Mouse (Mus musculus): ENCODE measurements around the gene Mdh2.

Gene Mdh2

DNA sequence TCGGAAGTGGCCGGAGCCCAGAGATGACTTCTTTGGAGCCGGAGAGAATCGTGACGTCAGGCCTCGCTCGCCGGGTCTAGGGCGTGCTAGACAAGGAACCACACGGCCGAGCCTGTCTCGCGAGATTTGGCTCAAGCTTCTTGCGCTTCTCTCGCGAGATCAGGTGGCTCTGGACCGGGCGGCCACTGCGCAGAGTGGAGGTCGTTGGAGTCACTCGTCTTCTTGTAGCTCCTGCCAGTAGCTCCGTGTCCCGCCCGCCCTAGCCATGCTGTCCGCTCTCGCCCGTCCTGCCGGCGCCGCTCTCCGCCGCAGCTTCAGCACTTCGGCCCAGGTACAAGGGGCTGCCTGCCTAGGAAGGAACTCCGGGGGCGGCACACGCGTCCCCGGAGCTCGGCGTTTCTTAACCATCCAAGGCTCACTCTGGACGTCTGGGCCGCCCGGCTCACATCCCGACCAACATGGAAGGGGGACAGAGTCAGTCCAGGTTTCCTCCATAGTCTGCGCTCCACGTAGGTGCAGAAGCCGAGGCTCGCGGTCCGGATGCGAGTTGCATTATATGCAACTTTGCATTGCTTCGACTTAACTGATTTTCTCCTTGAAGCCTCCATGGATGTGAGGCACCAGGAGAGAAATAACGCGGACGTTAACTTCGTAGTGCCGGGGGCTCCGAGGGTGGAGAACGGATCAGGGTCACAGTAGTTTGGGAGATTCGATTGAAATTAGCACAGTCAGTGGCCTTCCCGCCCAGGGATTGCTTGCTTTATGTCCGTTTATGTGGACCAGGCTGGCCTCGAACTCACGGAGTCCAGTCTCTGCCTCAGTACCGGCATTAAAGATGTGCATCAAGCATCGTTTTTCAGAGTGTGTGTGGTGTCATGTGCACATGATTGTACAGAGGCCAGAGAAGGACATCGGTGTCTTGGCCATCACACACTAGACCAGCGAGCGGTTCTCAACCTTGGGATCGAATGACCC is at the start of gene Mdh2:
Gene Mdh2 (plus strand): TSS at position 10 of the 975 bp plus-strand sequence.
- peak; percentile 99 to 100 for DNase-seq

- no peak for DNase-seq
These were observed 48.9 kb upstream of the Mdh2 start for GRCm38 (mm10) chr5:135729351-135729750.

DNA sequence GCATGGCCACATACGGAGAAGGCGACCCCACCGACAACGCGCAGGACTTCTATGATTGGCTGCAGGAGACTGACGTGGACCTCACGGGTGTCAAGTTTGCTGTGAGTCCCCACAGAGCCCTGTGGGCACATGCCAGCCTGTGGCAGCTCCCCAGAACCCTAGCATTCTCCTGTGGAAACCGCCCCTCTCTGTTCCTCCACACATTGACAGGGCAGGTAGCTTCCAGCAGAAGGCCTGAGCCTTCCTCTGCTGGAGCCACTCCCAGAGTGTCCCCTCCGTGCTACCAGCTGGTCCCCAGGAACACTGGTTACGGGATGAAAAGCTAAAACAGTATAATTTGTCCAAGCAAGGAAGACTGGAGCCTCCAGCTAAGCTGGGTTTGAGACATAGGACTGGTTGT is 48.0 kb upstream of the Mdh2 start:
- DNase-seq = no peak

- no peak for DNase-seq
These were observed 47.4 kb upstream of the Mdh2 start for GRCm38 (mm10) chr5:135730916-135731315.

DNA sequence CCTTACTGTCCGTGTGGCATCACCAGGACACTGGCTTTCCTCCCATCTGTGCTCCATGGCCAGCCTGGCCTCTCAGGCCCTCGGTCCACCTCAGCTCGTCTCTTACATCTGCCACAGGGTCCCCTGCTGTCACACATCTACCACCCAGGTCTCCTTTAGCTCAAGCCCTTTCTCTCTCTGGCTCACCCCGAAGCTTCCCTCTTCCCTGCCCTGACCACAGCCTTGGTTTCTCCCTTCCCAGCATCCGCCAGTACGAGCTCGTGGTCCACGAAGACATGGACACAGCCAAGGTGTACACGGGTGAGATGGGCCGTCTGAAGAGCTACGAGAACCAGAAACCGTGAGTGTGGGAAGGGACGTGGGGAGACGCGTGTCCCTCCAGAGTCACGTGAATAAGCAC is 47.0 kb upstream of the Mdh2 start:
- no peak for DNase-seq

DNA sequence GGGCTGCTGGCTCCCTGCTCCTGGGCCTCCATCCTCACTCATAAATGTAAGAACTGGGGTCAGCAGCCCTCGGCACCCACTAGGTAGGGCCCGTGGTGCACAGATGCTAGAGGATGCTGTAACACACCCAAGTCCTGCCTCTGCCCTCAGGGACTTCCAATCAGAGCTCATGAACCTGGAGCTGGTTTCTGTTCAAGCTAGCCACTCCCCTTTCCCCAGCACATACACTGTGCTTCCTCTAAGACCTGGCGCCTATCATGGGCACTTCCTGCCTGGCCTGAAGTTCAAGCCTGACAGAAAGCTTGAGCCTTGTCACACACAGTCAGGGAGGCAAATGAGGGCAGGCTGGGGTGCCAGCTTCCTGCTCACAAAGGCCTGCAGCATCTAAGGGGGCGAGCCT is 45.2 kb upstream of the Mdh2 start:
- no peak for DNase-seq

DNA sequence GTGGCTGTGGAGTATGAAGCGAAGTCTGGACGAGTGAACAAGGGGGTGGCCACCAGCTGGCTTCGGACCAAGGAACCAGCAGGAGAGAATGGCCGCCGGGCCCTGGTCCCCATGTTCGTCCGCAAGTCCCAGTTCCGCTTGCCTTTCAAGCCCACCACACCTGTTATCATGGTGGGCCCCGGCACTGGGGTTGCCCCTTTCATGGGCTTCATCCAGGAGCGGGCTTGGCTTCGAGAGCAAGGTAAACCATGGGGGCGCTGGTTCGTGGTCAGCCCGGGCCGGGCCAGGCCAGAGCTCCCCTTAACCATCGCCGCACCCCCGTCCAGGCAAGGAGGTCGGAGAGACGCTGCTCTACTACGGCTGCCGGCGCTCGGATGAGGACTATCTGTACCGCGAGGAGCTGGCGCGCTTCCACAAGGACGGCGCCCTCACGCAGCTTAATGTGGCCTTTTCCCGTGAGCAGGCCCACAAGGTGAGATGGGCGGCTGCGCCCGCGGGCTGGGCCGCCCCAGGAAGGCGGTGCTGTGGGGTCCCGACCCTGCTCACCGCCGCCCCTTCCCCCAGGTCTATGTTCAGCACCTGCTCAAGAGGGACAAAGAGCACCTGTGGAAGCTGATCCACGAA is 44.1 kb upstream of the Mdh2 start:
- no peak for DNase-seq

DNA sequence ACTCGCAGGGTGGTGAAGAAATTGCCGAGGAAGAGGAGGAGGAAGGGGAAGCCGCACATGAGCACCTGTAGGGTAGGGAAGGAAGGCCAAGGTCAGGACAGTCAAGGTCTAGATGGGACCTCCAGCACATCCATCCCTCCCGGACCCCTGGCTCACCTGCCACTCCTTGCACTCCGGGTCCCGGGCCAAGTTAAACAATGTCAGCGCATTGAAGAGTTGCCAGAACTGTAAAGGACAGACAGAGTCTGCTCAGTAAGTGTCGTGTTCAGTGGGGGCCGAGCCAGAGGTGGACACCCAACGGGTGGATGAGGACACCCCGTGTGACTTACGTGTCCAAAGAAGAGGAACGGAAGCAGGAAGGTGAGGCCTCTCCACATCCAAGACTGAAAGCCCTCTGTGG is 42.5 kb upstream of the Mdh2 start:
- DNase-seq = no peak

DNA sequence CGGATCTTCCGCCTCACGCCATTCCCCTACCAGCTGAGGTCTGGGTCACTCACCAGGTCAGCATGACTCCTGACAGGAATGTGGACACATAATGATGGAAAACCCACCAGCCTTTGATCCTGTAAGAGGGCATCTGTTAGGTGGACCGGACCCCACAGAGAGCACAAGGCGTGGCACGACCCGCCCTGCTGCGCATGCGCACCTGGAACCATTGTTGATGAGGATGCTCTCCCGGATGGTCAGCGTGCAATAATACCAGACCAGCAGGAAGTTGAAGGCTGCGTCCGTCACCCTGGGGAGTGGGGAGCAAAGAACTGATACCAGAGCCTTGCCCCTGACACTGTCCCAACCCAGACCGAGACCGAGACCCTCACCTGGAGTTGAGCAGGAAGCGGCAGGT is 41.7 kb upstream of the Mdh2 start:
- DNase-seq = no peak

DNA sequence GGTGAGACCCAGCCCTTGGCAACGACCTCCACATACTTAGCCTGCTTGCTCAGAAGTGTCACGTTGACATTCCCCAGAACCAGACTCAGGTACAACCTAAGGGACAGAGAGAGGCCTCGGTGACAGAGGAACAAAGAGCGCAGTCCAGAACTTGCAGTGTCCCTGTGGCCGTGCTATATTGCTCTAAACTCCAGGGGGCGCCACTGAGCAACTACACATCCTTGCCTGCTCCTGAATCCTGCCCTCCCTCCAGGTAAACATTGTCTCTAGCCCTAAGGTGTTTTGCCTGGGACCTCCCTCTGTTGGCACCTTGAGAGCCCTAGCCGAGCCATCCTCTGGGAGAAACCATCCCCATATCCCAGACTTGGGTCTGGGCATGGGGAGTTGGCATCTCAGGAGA is 41.1 kb upstream of the Mdh2 start:
- DNase-seq = no peak

GRCm38 (mm10) chr5:135738266-135738665 is 40.0 kb upstream of the Mdh2 start:
- DNase-seq = no peak

DNA sequence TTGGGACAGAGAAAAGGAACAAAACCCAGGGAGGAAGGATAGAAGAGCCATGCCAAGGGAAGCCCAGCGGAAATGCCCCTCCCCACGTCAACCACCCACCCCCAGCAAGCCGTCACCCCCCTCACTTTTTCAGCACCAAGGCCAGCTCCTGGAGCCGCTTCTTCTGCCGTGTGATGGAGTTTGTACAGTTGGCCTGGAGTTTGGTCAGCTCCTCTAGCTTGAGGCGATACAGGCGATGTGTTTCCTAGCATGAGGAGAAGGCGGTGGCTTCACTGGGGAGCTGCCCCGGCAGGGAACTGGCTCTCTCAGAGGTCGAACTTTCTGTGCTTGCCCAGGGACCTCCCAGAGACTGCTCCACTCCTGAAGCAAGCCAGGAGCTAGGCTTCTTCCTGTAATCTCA is 36.1 kb upstream of the Mdh2 start:
- no peak for DNase-seq

- DNase-seq = no peak
These were observed 35.1 kb upstream of the Mdh2 start for GRCm38 (mm10) chr5:135742941-135743740.

DNA sequence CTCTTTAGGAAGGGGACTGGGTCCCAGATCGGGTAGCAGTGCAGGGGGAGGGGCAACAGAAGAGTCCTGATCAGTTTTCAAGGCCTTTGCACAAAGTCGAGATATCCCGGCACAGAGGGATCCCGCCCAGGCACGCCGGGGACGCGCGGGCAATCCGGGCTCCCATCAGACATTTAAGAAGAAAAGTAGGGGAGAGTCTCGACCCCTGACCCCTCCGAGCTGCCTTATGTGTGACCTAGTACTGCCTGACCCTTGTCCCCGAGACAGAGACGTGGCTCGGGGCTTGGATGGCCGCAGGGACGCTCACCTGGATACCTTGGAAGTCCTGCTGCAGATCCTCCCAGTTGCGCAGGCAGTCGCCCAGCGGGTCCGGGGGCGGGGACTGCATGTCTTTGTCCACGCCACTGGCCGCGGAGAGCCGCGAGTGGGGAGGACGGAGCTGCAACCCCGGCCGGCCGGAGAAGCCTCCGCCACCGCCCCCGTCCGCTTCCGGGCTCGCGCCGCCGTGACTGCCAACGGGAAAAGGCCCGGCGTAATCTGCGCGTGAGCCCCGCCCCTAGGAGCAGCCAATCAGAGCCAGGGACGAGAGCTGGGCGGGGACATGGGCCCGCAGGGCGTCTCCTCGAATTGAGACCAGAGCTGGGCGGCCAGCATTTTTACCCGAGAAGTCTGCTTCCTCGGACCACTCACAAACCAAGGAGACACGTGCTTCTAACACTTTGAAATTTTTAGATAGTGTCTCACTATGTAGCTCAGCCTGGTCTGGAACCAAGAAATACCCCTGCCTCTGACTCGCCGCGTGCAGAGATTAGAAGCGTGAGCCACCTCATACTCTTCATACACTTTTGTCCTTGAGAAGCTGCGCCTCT is 34.3 kb upstream of the Mdh2 start, which contains the start of gene Tmem120a:
Gene Tmem120a (minus strand): TSS at position 708 of the 869 bp plus-strand sequence.
- peak; percentile 90 to 92 for DNase-seq

DNA sequence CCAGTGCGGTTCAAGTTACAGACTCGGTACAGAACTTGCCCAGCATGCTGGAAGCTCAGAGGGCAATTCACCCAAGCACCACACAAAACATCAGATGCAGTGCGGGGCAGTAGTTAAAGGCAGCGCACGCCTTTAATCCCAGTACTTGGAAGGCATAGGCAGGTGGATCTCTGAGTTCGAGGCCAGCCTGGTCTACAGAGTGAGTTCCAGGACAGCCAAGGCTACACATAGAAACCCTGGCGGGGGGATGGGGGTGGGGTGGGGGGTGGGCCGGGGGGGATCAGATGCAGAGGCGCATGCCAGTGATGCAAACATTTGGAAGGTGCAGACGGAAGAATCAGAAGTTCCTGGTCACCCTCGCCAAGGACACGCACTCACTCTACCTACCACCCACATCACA is 33.5 kb upstream of the Mdh2 start:
- no peak for DNase-seq

DNA sequence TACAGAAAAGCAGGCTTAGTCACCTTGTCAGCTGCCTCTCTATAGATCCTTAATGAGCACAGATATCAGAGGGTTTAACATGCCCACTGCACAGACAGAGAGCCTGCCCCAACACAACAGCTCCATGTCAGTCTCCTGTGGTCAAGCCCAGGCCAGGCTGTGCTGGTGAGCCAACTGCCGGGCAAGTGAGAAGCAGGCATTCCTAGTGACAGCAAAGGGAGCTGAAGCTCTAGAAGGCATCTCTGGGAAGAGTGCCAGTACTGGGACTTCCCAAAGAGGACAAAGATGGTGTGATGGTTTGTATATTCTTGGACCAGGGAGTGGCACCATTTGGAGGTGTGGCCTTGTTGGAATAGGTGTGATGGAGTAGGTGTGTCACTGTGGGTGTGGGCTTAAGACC is 27.2 kb upstream of the Mdh2 start:
- DNase-seq = no peak

GRCm38 (mm10) chr5:135751595-135751994 is 26.7 kb upstream of the Mdh2 start:
- DNase-seq = no peak

GRCm38 (mm10) chr5:135761881-135762280 is 16.4 kb upstream of the Mdh2 start:
- no peak for DNase-seq

GRCm38 (mm10) chr5:135763526-135763925 is 14.8 kb upstream of the Mdh2 start:
- DNase-seq = peak in 1 of 2 experiments; percentile 21

DNA sequence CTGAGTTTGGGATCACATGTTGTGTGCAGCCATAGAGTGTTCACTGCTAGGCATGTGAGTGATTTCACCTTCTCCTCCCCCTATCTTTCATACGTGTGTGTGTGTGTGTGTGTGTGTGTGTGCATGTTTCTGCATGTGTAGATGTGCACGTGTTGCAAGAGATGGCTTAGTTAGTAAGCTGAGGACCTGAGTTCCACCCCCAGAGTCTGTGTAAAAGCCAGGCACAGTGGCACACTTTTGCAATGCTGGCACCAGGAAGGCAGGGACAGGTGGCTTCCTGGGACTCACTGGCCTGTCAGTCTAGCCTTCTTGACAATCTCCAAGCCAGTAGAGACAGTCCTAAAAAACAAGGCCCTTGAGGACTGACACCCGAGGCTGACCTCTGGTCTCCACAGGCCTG is 13.3 kb upstream of the Mdh2 start:
- DNase-seq = no peak

DNA sequence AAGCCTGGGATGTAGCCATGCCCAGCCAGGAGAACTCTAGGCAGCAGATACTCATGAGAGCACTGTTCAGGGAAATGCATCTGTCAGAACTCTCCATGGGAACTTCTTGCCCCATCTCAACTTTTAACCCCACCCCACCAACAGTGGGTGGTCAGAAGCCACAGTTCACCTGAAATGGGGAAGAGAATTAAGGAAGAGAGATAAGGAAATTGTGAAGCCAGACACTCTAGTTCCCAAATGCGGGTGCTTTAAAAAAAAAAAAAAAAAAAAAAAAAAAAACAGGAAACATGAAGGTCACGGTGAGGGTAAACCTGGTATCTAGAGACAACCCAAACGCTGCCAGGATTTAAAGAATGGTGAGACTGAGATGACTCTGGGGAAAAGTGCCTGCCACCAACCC is 5.8 kb upstream of the Mdh2 start:
- no peak for DNase-seq

GRCm38 (mm10) chr5:135776546-135776945 is 1.7 kb upstream of the Mdh2 start:
- no peak for DNase-seq
